Mouse (Mus musculus) thymus, postnatal 10 days (tissue): Measurements from ENCODE around the gene Gm20388.

Experiments
- DNase-seq, 2 experiments: peaks; one replicate each; pipeline ENCODE4 v3.0.0; 2021; ENCODE audit warnings: low spot score in 2 of 2

Gm20388 gene

GRCm38 (mm10) chr8:122810376-122810775 is 2899.7 kb downstream of the Gm20388 start:
- DNase-seq: no peak

DNA sequence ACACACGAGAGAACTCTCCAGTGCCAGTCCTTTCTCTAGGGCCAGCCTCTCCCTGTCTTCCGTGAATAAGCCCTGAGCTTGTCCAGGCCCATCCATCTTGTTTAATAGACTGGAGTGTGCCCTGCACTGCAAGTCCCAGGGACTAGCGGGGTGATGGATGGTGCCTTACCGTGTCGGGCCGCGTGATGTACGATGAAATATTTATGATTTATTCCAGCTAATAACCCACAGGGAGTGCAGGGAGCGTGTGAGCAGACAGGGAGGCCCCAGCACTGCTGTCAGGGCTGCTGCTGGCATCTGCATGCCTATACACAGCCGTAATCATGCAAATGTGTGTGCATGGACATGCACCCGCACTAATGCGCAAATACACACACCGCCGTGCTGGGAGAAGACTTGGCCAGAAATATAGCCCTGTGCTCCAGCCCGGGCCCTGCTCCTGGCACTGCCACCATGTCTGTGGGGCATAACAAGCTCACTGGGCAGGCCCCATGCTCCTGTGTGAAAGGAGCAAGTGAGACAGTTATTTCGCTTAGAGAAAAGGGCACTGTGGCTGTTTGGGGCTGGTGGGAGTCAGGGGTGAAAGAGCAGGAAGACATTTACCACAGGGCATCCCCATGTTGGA is 2901.3 kb downstream of the Gm20388 start:
- DNase-seq: no peak

GRCm38 (mm10) chr8:122812610-122813250 is 2902.1 kb downstream of the Gm20388 start:
- peak in 1 of 2 experiments; percentile 33 for DNase-seq

GRCm38 (mm10) chr8:122814608-122815007 is 2904.0 kb downstream of the Gm20388 start:
- DNase-seq: no peak

- no peak for DNase-seq
These were observed 2906.3 kb downstream of the Gm20388 start for GRCm38 (mm10) chr8:122816965-122817364.

- no peak for DNase-seq
These were observed 2907.3 kb downstream of the Gm20388 start for GRCm38 (mm10) chr8:122817724-122818496.

DNA sequence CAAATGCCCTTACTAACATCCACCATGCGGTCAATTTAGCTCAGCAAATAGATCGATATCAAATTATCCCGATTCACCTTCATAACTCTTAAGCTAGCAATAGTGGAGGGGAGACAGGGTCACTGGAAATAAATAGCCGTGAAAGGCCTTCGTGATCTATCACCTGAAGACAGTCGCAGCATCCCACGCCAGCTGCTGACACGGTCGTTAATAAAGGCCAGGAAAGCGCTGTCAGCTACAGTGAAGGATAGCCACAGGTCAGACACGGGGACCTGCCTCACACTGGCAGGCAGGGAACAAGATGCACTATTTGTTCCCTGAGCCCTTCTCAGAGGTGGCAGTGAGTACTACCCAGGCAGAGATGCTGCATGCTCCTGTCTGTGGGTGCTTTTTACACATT is 2909.1 kb downstream of the Gm20388 start:
- no peak for DNase-seq

DNA sequence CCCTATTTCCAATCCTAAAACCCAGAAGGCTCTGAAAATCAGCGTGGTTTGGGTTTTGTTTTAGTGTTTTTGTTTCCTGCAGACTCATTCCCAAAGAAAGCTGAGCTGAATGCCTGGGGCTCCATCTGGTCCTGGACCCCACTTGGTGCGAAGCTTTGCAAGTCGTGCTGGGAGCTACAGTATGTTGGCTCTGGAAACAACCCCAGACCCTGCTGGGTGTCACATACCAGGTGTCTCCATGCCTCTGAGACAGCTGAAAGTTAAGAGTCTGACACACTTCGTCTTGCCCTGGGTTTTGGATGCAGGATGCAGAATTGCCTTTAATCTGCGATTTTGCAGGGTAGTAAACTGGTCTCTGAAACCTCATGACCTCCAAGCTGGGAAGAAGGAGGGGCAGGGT is 2913.9 kb downstream of the Gm20388 start:
- DNase-seq: peak in 1 of 2 experiments; percentile 30

DNA sequence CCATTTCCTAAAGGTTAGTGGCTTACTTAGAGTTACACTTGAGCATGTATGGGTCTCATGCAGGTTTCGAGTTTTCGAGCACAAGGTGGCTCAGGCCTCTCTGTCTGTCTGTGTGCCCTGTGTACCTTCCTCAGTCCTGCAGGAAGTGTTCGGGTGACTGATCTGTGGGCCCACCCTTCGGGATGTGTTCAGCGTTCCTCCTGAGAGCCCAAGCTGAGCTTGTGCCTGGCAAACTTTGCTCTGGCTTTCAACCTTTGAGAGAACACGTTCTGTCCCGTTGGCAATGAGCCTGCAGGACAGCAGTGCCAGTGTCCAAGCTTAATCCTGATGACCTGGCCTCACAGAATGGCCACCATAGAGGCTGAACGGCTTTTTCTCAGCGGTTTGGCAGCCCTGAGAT is 2914.3 kb downstream of the Gm20388 start:
- DNase-seq: no peak

- DNase-seq: no peak
These were observed 2914.8 kb downstream of the Gm20388 start for GRCm38 (mm10) chr8:122825408-122825807.

- no peak for DNase-seq
These were observed 2918.8 kb downstream of the Gm20388 start for GRCm38 (mm10) chr8:122829396-122829795.

DNA sequence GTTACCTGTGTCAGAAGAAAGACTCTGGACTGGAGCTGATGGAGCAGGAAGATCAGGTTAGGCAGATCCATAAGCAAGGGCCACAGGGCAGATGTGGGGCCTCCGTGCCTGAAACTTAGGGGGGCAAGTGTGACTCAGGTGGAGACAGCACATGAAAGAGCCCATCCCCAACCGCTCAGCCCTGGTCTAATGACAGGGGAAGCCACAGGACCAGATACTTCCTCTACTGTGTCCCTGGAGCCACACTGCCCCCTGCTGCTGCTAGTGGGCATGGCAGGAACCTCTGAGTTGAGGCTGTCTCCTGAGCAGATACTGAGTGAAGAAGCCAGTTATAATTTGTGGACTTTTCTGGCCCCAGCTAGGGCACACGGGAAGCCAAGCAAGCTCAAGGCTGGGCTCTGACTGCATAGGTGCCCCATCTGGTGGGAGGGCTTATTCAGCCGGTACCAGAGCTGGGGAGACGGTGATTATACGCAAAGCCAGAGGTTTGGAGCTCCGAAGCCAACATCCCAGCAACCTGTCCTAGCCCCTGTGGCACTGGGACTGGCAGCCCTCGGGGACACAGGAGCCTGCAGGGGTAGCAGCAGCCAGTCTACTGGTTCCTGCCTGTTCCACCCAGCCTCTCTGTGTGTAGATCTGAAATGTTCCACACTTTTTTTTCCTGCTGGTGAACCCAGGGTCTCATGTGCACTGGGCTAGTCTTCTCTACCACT is 2919.9 kb downstream of the Gm20388 start:
- DNase-seq: peak; percentile 90 to 98

GRCm38 (mm10) chr8:122834416-122834815 is 2923.8 kb downstream of the Gm20388 start:
- no peak for DNase-seq

- peak; percentile 50 to 80 for DNase-seq
These were observed 2924.3 kb downstream of the Gm20388 start for GRCm38 (mm10) chr8:122834971-122835370.

GRCm38 (mm10) chr8:122836199-122836598 is 2925.6 kb downstream of the Gm20388 start:
- no peak for DNase-seq

GRCm38 (mm10) chr8:122836696-122837095 is 2926.1 kb downstream of the Gm20388 start:
- DNase-seq: no peak

GRCm38 (mm10) chr8:122844161-122844560 is 2933.5 kb downstream of the Gm20388 start:
- no peak for DNase-seq

DNA sequence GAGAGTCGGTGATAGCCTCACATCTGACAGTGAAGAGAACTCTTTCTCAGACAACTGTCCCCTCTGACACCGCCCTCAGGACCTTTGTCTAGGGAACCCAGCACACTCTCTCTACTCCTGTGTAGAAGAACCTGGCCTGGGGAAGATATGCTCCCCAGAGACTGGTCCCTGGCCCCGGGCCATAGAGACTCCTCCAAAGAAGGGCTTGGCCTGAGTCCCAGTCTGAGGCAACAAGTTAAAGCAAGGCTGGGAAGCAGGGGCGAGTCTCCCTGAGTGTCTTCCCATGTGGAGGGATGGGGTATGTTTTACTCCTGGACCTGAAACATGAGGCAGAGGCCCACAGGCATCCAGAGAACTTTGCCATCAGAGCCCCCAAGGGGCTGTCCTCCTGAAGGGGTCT is 2935.0 kb downstream of the Gm20388 start:
- no peak for DNase-seq

- peak; percentile 29 to 55 for DNase-seq
These were observed 2937.4 kb downstream of the Gm20388 start, which contains the start of gene Cdh15 for GRCm38 (mm10) chr8:122847829-122848561. Cdh15 (plus strand) TSS chr8:122847966.

- DNase-seq: no peak
These were observed 2938.7 kb downstream of the Gm20388 start for GRCm38 (mm10) chr8:122849152-122849910.
